Mouse (Mus musculus): ENCODE measurements at regions not wholly inside any gene's neighbourhood (a gene's known extent, or its start where the extent isn't known, plus 50 kb on each side); places are given as distances from the start of the nearest gene placed in this dataset.

DNA sequence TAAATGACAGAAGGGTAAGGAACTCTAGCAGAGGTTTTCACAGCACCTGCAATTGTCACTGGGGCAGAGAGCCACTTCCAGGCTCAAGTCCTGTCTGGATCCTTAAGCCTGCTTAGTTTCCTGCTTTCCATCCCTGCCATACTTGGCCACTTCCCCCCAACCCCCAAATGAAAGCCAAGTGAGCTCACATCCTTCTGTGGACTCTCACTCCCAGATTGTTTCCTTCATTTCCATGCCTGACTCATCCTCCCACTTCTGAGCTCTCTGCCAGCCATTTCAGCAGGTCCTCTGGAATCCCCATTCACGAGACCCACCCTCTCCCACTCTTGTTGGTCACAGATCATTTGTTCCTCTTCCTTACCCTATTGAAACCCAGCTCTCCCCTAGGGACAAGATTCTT lies 91.7 kb upstream of the Vav3 start:
- Histone ChIP-seq H3K4me2 (ENCODE audit: insufficient read depth, low read depth, poor library complexity, severe bottlenecking) (no peak overlapping the region), H3K27me3 (replicated peaks) (no peaks in the 10 kb centered on the region), H3K4me3 (replicated peaks in 1 of 3; ENCODE audit: low read depth in 2 of 3, low read length in 2 of 3, poor library complexity in 1 of 3) (no peak overlapping the region), H3K9me3 (replicated peaks; ENCODE audit: low read length) (peaks cover 4% of the 10 kb centered on the region), H3K79me2 (replicated peaks; ENCODE audit: control insufficient read depth, extremely low read depth, insufficient read depth, poor library complexity, severe bottlenecking) (no peaks in the 10 kb centered on the region), H3K27ac (ENCODE audit: insufficient read depth, low read depth) (no peak overlapping the region), H3K9ac (ENCODE audit: insufficient read depth, low read depth) (no peak overlapping the region), H3K4me1 (ENCODE audit: control insufficient read depth in 1 of 2, insufficient read depth in 2 of 2) (no peaks in the 10 kb centered on the region), H3K36me3 (replicated peaks in 1 of 2; ENCODE audit: control insufficient read depth in 1 of 2, insufficient read depth in 1 of 2, low read length in 1 of 2) (no peaks in the 10 kb centered on the region)
- in situ Hi-C loops (cut with MboI; ENCODE audit: low pct_ligation_motif_present, low pct_unique_long_range_greater_than_20kb, low sequenced_read_pairs): no loop called here
- no peak for TF ChIP-seq MEF2A (IDR thresholded peaks at IDR 0.05; ENCODE audit: borderline replicate concordance, low read depth, low read length)
- no peak for TF ChIP-seq MYC (IDR thresholded peaks at IDR 0.05; ENCODE audit: low read depth, low read length)
- TF ChIP-seq ZC3H11A (IDR thresholded peaks at IDR 0.05; ENCODE audit: low read depth, low read length): no peak
- no peak for TF ChIP-seq MAFK (IDR thresholded peaks at IDR 0.05; ENCODE audit: insufficient replicate concordance, low read length)
- TF ChIP-seq HCFC1 (IDR thresholded peaks at IDR 0.05; ENCODE audit: low read depth, low read length): no peak
- TF ChIP-seq E2F4 (IDR thresholded peaks at IDR 0.05; ENCODE audit: insufficient replicate concordance, low read depth, low read length): no peak
- TF ChIP-seq POLR2A (IDR thresholded peaks at IDR 0.05; ENCODE audit: low read depth, low read length): no peak
- no peak for TF ChIP-seq CHD1 (IDR thresholded peaks at IDR 0.05; ENCODE audit: low read depth, low read length)
- TF ChIP-seq GABPA (IDR thresholded peaks at IDR 0.05; ENCODE audit: insufficient replicate concordance, low read depth, low read length): no peak
- TF ChIP-seq RAD21 (IDR thresholded peaks at IDR 0.05; ENCODE audit: low read depth, low read length): no peak
- no peak for TF ChIP-seq CTCF (conservative IDR thresholded peaks at IDR 0.05 in 1 of 2, IDR thresholded peaks at IDR 0.05 in 1 of 2; ENCODE audit: low read depth in 2 of 2, low read length in 2 of 2)
- no peak for TF ChIP-seq SMC3 (IDR thresholded peaks at IDR 0.05; ENCODE audit: low read depth, low read length)
- no peak for TF ChIP-seq RCOR1 (conservative IDR thresholded peaks at IDR 0.05; ENCODE audit: low read depth, low read length)
- no peak for TF ChIP-seq ZKSCAN1 (IDR thresholded peaks at IDR 0.05; ENCODE audit: borderline replicate concordance, low read depth, low read length)
- TF ChIP-seq USF1 (IDR thresholded peaks at IDR 0.05; ENCODE audit: low read depth, low read length): no peak
- dilution Hi-C loops (cut with MboI; ENCODE audit: extremely low pct_ligation_motif_present, extremely low pct_unique_long_range_greater_than_20kb, low sequenced_read_pairs): no loop called here
- no peak for DNase-seq (ENCODE audit: extremely low read depth)

DNA sequence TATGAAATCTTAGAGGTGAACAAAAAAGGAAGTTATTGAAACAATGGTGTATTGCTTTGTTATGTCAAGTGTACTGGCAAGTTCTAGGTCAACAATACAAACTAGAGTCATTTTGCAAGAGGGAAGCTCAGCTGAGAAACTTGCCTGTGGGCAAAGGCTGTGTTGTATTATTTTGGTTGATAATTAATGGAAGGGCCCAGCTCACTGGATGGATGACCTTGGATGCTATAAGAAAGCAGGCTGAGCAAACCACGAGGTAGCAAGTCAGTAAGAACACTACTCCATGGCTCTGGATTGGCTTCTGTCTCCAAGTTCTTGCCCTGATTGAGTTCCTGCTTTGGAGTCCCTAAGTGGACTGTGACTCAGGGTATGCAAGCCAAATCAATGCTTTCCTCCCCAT lies 91.1 kb upstream of the Vav3 start:
- Histone ChIP-seq H3K36me3 (replicated peaks in 1 of 2; ENCODE audit: control insufficient read depth in 1 of 2, insufficient read depth in 1 of 2, low read length in 1 of 2) (no peaks in the 10 kb centered on the region), H3K9me3 (replicated peaks; ENCODE audit: low read length) (peaks cover 4% of the 10 kb centered on the region), H3K79me2 (replicated peaks; ENCODE audit: control insufficient read depth, extremely low read depth, insufficient read depth, poor library complexity, severe bottlenecking) (no peaks in the 10 kb centered on the region), H3K4me1 (ENCODE audit: control insufficient read depth in 1 of 2, insufficient read depth in 2 of 2) (no peaks in the 10 kb centered on the region; a peak in 1 of 4 replicates), H3K27ac (ENCODE audit: insufficient read depth, low read depth) (no peak overlapping the region), H3K4me3 (replicated peaks in 1 of 3; ENCODE audit: low read depth in 2 of 3, low read length in 2 of 3, poor library complexity in 1 of 3) (no peak overlapping the region), H3K9ac (ENCODE audit: insufficient read depth, low read depth) (no peak overlapping the region), H3K4me2 (ENCODE audit: insufficient read depth, low read depth, poor library complexity, severe bottlenecking) (no peak overlapping the region), H3K27me3 (replicated peaks) (no peaks in the 10 kb centered on the region)
- DNase-seq (ENCODE audit: extremely low read depth): no peak
- dilution Hi-C loops (cut with MboI; ENCODE audit: extremely low pct_ligation_motif_present, extremely low pct_unique_long_range_greater_than_20kb, low sequenced_read_pairs) (no loop called here), in situ Hi-C loops (cut with MboI; ENCODE audit: low pct_ligation_motif_present, low pct_unique_long_range_greater_than_20kb, low sequenced_read_pairs) (no loop called here)
- TF ChIP-seq MXI1 (IDR thresholded peaks at IDR 0.05; ENCODE audit: low read depth, low read length): no peak
- no peak for TF ChIP-seq NELFE (IDR thresholded peaks at IDR 0.05; ENCODE audit: low read depth, low read length)
- TF ChIP-seq JUN (IDR thresholded peaks at IDR 0.05; ENCODE audit: insufficient read depth, low read depth, low read length): no peak
- no peak for TF ChIP-seq PAX5 (IDR thresholded peaks at IDR 0.05; ENCODE audit: low read length)
- TF ChIP-seq ELF1 (IDR thresholded peaks at IDR 0.05; ENCODE audit: low read depth, low read length): no peak
- no peak for TF ChIP-seq RCOR1 (conservative IDR thresholded peaks at IDR 0.05; ENCODE audit: low read depth, low read length)
- no peak for TF ChIP-seq ETS1 (conservative IDR thresholded peaks at IDR 0.05; ENCODE audit: low read depth, low read length)
- TF ChIP-seq CHD1 (IDR thresholded peaks at IDR 0.05; ENCODE audit: low read depth, low read length): no peak
- TF ChIP-seq ZKSCAN1 (IDR thresholded peaks at IDR 0.05; ENCODE audit: borderline replicate concordance, low read depth, low read length): no peak
- TF ChIP-seq HCFC1 (IDR thresholded peaks at IDR 0.05; ENCODE audit: low read depth, low read length): no peak
